Mouse (Mus musculus) layer of hippocampus, postnatal 36 days (tissue): ENCODE measurements around the gene 1700037C18Rik. TPM values are rescaled to one million over a fixed set of nuclear protein-coding genes. Genes with fewer than 3 reads are reported as not detected.

Experiments used
- DNase-seq, 2 experiments: peaks; one replicate each; pipeline ENCODE4 v3.0.0; 2022
- total RNA-seq, 2 experiments: library from RNA; stranded (reverse); gene quantifications; 2 replicates each; pipeline ENCODE4 v1.2.3; 2021

Gene 1700037C18Rik
- total RNA-seq: 1 to 10 TPM; 4.6 to 5.2 TPM

GRCm38 (mm10) chr16:3908537-3909111 is at the start of gene 1700037C18Rik, which contains the start of gene Cluap1:
Gene 1700037C18Rik, minus strand, starts transcription at chr16:3908689.
Gene Cluap1, plus strand, starts transcription at chr16:3908801.
- DNase-seq: peak; percentile 92 to 93

DNA sequence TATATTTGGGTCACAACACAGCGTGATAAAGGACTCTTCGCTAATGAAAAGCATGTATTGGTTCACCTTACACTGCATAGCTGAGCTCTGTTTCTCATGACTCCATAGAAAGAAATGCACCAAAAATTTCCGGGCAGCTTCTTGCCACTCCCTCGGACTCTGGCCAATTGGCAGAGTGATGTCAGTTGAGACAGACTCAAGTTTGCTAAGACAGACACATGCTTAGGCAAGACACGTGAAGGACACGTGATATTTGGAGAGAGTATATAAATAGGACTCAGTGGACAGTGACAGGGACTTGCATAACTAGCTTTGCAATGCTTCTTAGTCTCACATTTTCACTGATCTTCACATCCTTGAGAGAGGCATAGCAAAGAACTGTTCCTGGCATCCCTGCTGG is 47.9 kb upstream of the 1700037C18Rik start:
- DNase-seq: no peak

- DNase-seq: no peak
Measured at GRCm38 (mm10) chr16:3951141-3951540, 42.7 kb upstream of the 1700037C18Rik start.

GRCm38 (mm10) chr16:3934701-3935100 is 26.2 kb upstream of the 1700037C18Rik start:
- no peak for DNase-seq

GRCm38 (mm10) chr16:3934091-3934490 is 25.6 kb upstream of the 1700037C18Rik start:
- no peak for DNase-seq

GRCm38 (mm10) chr16:3933536-3933935 is 25.0 kb upstream of the 1700037C18Rik start:
- no peak for DNase-seq

DNA sequence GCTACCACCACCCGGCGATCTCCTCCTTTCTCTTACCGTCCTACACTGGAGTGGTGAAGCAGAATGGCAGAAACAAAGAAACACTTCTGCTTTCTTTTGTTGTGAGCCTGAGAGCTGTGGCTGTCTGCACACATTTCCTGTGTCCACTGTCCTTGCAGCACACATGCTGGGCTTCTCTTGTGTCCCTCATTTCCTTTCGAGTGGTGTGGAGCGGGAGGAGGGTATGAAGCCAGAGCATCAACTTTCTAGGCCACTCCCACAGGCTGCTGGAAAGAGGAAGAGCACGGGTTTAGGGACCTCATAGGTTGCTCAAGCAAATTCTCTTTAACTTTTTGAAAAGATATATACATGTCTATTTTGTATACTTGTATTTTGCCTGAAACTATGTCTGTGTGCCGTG is 20.7 kb upstream of the 1700037C18Rik start:
- DNase-seq: no peak

GRCm38 (mm10) chr16:3928582-3928981 is 20.1 kb upstream of the 1700037C18Rik start:
- no peak for DNase-seq

DNA sequence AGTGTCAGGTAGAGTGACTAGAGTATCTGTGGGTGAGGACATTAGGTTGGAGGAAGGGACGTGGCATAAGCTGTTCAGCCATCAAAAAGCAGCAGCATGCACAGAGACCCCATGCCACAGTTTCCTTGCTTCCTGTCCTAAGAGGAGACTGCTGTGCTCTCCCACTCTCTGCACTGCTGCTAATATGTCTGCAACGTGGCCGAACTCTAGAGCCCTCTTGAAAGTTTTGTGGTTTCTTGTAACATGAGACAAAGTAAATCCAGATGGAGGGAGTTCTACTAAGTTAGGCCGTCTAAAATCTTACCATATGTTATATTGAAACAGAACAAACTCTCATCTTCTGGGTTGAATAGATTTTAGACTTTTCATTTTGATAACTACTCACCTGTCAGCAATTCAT is 15.5 kb upstream of the 1700037C18Rik start:
- no peak for DNase-seq

- no peak for DNase-seq
Measured at GRCm38 (mm10) chr16:3923515-3923914, 15.0 kb upstream of the 1700037C18Rik start.

DNA sequence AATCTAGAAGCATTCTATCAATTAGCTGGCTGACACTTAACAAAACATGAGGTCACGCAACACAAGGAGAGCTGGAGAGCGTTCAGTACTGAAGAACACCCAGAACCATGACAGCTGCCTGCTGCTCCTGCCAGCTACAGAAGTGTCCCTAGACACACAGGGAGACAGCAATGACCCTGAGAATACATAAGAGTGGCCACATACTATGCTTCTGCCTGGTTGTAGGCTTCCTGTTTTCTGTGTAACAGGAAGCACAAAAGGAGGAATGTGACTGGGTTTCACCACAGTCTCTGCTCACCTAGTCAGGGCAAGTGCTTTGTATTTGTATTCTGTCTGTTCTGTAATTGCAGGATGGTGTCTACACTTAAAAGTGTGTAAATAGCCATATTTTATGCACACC is 12.3 kb upstream of the 1700037C18Rik start:
- DNase-seq: no peak

GRCm38 (mm10) chr16:3909118-3909517 is 629 bp upstream of the 1700037C18Rik start:
- no peak for DNase-seq

- no peak for DNase-seq
Measured at GRCm38 (mm10) chr16:3907471-3907870, 1.0 kb downstream of the 1700037C18Rik start.

DNA sequence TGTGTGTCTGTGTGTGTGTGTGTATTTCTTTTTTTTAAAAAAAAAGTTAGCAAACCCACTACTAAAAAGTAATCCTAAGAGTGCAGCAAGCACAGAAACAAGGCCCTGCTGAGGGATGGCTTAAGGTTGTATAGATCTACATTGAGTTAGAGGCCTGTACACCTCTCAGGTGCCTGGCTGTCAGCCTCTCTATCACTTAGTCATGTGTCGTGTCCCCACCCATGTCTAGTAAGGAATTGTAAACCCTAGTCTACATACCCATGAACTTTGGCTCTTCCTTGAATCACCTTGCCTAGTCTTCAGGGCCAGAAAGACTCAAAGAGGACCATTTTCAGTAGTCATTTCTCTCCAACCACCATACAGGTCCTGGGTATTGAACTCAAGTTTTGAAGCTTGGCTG is 11.9 kb downstream of the 1700037C18Rik start:
- no peak for DNase-seq

DNA sequence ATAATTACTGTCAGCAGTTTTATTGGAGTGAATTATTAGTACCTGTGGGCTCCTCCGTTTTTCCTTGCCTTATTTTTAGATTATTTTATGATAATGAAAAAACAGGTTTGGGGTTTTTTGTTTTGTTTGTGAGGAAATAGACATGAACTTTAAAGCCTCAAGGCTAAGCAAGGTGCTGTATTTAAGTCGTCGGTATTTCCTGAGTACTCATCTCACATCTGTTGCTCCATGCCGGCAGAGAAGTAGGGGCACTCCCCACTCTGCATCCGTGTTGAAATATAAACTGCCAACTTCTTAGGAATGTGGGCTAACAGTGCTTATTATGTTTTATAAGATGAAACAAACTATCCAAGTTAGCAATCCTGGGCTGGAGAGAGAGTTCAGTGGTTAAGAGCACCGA is 12.4 kb downstream of the 1700037C18Rik start:
- no peak for DNase-seq

DNA sequence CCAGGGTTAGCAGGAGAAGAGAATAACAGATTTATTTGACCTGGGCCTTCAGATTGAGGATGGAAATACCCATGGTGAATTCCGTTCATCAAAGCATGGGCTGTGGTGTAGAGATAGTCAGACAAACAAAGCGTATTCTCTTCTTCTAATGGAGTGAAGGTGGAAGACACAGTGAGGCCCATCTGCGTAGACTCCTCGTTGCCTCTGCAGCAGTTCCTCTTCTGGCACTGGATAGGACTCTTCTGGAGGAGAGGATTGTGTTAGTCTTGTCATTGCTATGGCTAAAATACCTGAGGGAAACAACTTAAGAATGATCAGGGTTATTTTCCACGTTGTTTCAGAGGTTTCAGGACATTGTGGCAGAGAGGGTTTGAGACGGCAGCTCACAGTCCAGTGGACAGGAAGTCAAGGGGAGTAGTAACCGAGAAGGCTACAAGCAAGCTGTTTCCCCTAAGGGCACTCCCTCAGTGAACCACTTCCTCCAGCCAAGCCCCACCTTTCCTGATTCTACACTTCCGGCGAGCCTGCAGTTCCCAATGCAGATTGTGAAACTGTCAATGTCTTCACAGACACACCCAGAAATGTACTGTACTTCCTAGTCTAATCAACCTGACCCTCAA is 13.2 kb downstream of the 1700037C18Rik start:
- DNase-seq: no peak

GRCm38 (mm10) chr16:3893739-3894138 is 14.8 kb downstream of the 1700037C18Rik start:
- DNase-seq: no peak

GRCm38 (mm10) chr16:3891621-3892295 is 16.7 kb downstream of the 1700037C18Rik start:
- no peak for DNase-seq

DNA sequence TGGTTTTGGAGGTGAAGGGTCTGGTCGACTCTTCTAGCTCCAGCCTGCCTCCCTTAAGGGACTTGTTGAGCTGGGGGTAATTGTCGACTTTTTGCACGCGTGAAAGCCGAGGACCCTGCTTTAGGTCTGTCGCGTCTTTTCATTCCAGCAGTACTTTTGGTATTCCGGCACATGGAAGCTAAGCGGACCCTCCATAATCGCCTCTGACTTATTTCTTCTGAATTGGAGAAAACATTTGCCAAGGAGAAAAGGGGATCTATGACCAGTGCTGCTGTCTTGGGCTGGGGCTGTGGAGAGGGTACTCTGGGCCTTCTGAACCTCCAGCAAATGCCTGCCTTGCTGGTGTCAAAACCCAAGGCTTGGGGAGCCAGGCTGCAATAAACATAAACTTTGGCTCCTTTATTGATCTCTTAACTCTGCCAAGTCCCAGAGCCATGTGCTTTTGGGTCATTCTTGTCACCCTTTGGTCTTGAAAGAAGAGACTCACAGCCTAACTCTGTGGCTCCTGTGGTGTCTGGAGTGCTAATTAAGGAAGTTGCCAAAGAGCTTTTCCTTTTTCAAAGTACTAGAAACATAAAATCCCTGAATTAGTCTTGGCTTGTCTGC is 23.3 kb downstream of the 1700037C18Rik start:
- DNase-seq: no peak

DNA sequence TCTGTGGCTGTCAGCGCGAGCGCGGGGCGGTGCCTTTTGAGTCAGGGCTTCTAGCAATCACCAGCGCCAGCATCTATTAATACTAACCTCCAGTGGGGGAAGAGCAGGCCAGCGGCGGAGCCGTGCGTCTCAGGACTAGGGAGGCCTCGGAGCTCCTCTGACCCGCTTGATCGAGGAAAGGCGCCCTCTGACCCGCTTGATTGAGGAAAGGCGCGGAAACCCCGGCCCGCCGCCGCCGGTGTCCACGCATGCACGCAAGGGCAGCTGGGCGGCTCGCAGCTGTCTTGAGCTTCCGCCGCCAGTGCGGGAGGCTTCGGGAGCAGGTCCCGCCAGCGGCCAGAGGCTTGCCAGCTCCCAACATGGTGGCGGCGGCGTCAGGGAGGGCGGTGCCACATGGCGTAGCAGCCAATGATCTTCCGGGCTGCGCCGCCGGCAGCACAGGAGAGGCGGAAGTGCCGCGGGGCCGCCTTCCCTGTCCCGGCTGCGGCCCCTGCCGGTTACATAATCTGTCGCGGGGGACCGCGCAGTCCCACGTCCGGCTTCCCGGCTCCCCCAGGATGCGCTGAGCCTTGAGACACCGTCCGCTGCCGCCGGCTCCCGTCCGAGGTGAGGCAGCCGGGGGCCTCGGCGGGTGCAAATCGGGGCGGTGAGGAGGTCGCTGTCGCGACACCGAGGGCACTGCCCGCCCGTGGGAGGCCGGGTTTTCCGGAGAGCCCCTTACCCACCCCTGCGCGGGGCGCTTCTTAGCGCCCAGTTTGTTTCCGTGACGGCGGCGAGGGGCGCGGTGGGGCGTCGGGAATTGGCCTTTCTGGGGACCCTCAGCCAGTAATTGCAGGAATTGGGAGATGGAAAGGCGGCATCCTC is 24.1 kb downstream of the 1700037C18Rik start, which contains the start of the genes Zfp597 and Gm20695:
Gene Zfp597 (minus strand): TSS at position 361 of the 864 bp plus-strand sequence.
Gene Gm20695 (plus strand): TSS at position 448 of the 864 bp plus-strand sequence.
- DNase-seq: peak; percentile 95

DNA sequence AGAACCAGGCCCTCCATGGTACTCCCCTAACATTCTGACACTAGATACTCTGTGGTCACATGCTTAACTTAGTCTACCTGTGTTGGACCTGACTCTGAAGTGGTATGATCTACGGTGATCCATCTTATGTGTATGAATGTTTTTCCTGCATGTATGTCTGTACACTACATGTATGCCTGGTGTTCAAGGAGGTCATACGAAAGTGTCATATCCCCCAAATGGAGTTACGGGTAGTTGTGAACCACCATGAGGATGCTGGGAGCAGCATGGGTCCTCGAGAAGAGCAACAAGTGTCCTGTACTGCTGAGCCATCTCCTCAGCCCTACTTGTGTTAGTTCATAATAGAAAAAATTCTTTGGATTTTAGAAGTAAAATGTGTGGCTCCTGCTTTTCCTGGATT is 32.1 kb downstream of the 1700037C18Rik start:
- no peak for DNase-seq
